Mouse (Mus musculus): ENCODE measurements around the gene C2cd3. TPM values are rescaled to one million over a fixed set of nuclear protein-coding genes. Genes with fewer than 3 reads are reported as not detected.

The C2cd3 gene
- polyA plus RNA-seq, 1 experiment from 2014 or later, result 19.3 TPM

- no peak overlapping the region for H3K9ac ChIP-seq (ENCODE audit: low read length)
- ATAC-seq (ENCODE audit: insufficient number of reproducible peaks, insufficient read depth, low FRiP score, low read depth), result no peak
- no peaks in the 10 kb centered on the region for H3K27me3 ChIP-seq (ENCODE audit: control insufficient read depth, insufficient read depth, low read length)
- peaks cover 51% of the 10 kb centered on the region for H3K36me3 ChIP-seq (ENCODE audit: control insufficient read depth, insufficient read depth, low read length)
- no peaks in the 10 kb centered on the region for H3K9me3 ChIP-seq (ENCODE audit: control insufficient read depth, low read length)
- H3K27ac ChIP-seq (replicated peaks in 1 of 2; ENCODE audit: control insufficient read depth in 1 of 2, insufficient read depth in 1 of 2, low read depth in 2 of 2, low read length in 2 of 2), result no peak overlapping the region
- no peaks in the 10 kb centered on the region for H3K4me1 ChIP-seq (ENCODE audit: control insufficient read depth in 2 of 2, insufficient read depth in 2 of 2, low read length in 2 of 2)
- H3K4me3 ChIP-seq (ENCODE audit: control insufficient read depth in 1 of 2, insufficient read depth in 1 of 2, low read depth in 1 of 2, low read length in 2 of 2), result no peak overlapping the region
- H3K4me2 ChIP-seq (ENCODE audit: low read length), result no peak overlapping the region
These were observed 9.1 kb downstream of the C2cd3 start for GRCm38 (mm10) chr7:100381161-100381560.

GRCm38 (mm10) chr7:100383207-100383606 is 11.2 kb downstream of the C2cd3 start:
- no peaks in the 10 kb centered on the region for H3K27me3 ChIP-seq (ENCODE audit: control insufficient read depth, insufficient read depth, low read length)
- no peak overlapping the region for H3K27ac ChIP-seq (replicated peaks in 1 of 2; ENCODE audit: control insufficient read depth in 1 of 2, insufficient read depth in 1 of 2, low read depth in 2 of 2, low read length in 2 of 2)
- no peak overlapping the region for H3K9ac ChIP-seq (ENCODE audit: low read length)
- no peak overlapping the region for H3K4me3 ChIP-seq (ENCODE audit: control insufficient read depth in 1 of 2, insufficient read depth in 1 of 2, low read depth in 1 of 2, low read length in 2 of 2)
- ATAC-seq (ENCODE audit: insufficient number of reproducible peaks, insufficient read depth, low FRiP score, low read depth), result no peak
- no peak overlapping the region for H3K4me2 ChIP-seq (ENCODE audit: low read length)
- peaks cover 49% of the 10 kb centered on the region for H3K36me3 ChIP-seq (ENCODE audit: control insufficient read depth, insufficient read depth, low read length)
- no peaks in the 10 kb centered on the region for H3K4me1 ChIP-seq (ENCODE audit: control insufficient read depth in 2 of 2, insufficient read depth in 2 of 2, low read length in 2 of 2)
- WGBS, result 89% methylated on average over 2 of the region's 2 CpGs
- no peaks in the 10 kb centered on the region for H3K9me3 ChIP-seq (ENCODE audit: control insufficient read depth, low read length)

GRCm38 (mm10) chr7:100388174-100388573 is 16.1 kb downstream of the C2cd3 start:
- no peak overlapping the region for H3K4me2 ChIP-seq (ENCODE audit: low read length)
- H3K4me3 ChIP-seq (ENCODE audit: control insufficient read depth in 1 of 2, insufficient read depth in 1 of 2, low read depth in 1 of 2, low read length in 2 of 2), result no peak overlapping the region
- no peaks in the 10 kb centered on the region for H3K9me3 ChIP-seq (ENCODE audit: control insufficient read depth, low read length)
- no peak overlapping the region for H3K9ac ChIP-seq (ENCODE audit: low read length)
- H3K27me3 ChIP-seq (ENCODE audit: control insufficient read depth, insufficient read depth, low read length), result no peaks in the 10 kb centered on the region
- H3K4me1 ChIP-seq (ENCODE audit: control insufficient read depth in 2 of 2, insufficient read depth in 2 of 2, low read length in 2 of 2), result no peaks in the 10 kb centered on the region
- 93% methylated on average over 2 of the region's 2 CpGs for WGBS
- ATAC-seq (ENCODE audit: insufficient number of reproducible peaks, insufficient read depth, low FRiP score, low read depth), result no peak
- no peak overlapping the region for H3K27ac ChIP-seq (replicated peaks in 1 of 2; ENCODE audit: control insufficient read depth in 1 of 2, insufficient read depth in 1 of 2, low read depth in 2 of 2, low read length in 2 of 2)
- peaks cover 57% of the 10 kb centered on the region for H3K36me3 ChIP-seq (ENCODE audit: control insufficient read depth, insufficient read depth, low read length)

- Histone ChIP-seq H3K27ac (replicated peaks in 1 of 2; ENCODE audit: control insufficient read depth in 1 of 2, insufficient read depth in 1 of 2, low read depth in 2 of 2, low read length in 2 of 2) (no peak overlapping the region), H3K9me3 (ENCODE audit: control insufficient read depth, low read length) (no peaks in the 10 kb centered on the region), H3K4me1 (ENCODE audit: control insufficient read depth in 2 of 2, insufficient read depth in 2 of 2, low read length in 2 of 2) (no peaks in the 10 kb centered on the region), H3K4me2 (ENCODE audit: low read length) (no peak overlapping the region), H3K4me3 (ENCODE audit: control insufficient read depth in 1 of 2, insufficient read depth in 1 of 2, low read depth in 1 of 2, low read length in 2 of 2) (no peak overlapping the region), H3K27me3 (ENCODE audit: control insufficient read depth, insufficient read depth, low read length) (no peaks in the 10 kb centered on the region), H3K36me3 (ENCODE audit: control insufficient read depth, insufficient read depth, low read length) (peaks cover 72% of the 10 kb centered on the region), H3K9ac (ENCODE audit: low read length) (no peak overlapping the region)
- ATAC-seq (ENCODE audit: insufficient number of reproducible peaks, insufficient read depth, low FRiP score, low read depth), result no peak
- 85% methylated on average over 8 of the region's 8 CpGs for WGBS
These were observed 18.1 kb downstream of the C2cd3 start for GRCm38 (mm10) chr7:100390166-100390565.

- H3K4me1 ChIP-seq (ENCODE audit: control insufficient read depth in 2 of 2, insufficient read depth in 2 of 2, low read length in 2 of 2), result no peaks in the 10 kb centered on the region
- 79% methylated on average over 2 of the region's 2 CpGs for WGBS
- no peak overlapping the region for H3K27ac ChIP-seq (replicated peaks in 1 of 2; ENCODE audit: control insufficient read depth in 1 of 2, insufficient read depth in 1 of 2, low read depth in 2 of 2, low read length in 2 of 2)
- ATAC-seq (ENCODE audit: insufficient number of reproducible peaks, insufficient read depth, low FRiP score, low read depth), result no peak
- no peak overlapping the region for H3K9ac ChIP-seq (ENCODE audit: low read length)
- no peak overlapping the region for H3K4me2 ChIP-seq (ENCODE audit: low read length)
- no peaks in the 10 kb centered on the region for H3K27me3 ChIP-seq (ENCODE audit: control insufficient read depth, insufficient read depth, low read length)
- H3K9me3 ChIP-seq (ENCODE audit: control insufficient read depth, low read length), result no peaks in the 10 kb centered on the region
- H3K36me3 ChIP-seq (ENCODE audit: control insufficient read depth, insufficient read depth, low read length), result peaks cover 84% of the 10 kb centered on the region
- no peak overlapping the region for H3K4me3 ChIP-seq (ENCODE audit: control insufficient read depth in 1 of 2, insufficient read depth in 1 of 2, low read depth in 1 of 2, low read length in 2 of 2)
These were observed 20.2 kb downstream of the C2cd3 start for GRCm38 (mm10) chr7:100392265-100392664.

GRCm38 (mm10) chr7:100399231-100399913 is 27.3 kb downstream of the C2cd3 start:
- Histone ChIP-seq H3K4me2 (ENCODE audit: low read length) (no peak overlapping the region), H3K9me3 (ENCODE audit: control insufficient read depth, low read length) (no peaks in the 10 kb centered on the region), H3K36me3 (ENCODE audit: control insufficient read depth, insufficient read depth, low read length) (peaks cover 61% of the 10 kb centered on the region), H3K4me3 (ENCODE audit: control insufficient read depth in 1 of 2, insufficient read depth in 1 of 2, low read depth in 1 of 2, low read length in 2 of 2) (no peak overlapping the region), H3K9ac (ENCODE audit: low read length) (no peak overlapping the region), H3K27me3 (ENCODE audit: control insufficient read depth, insufficient read depth, low read length) (no peaks in the 10 kb centered on the region), H3K4me1 (ENCODE audit: control insufficient read depth in 2 of 2, insufficient read depth in 2 of 2, low read length in 2 of 2) (peaks cover 0 to 8% of the 10 kb centered on the region in 2 experiments; a peak in 2 of 4 replicates), H3K27ac (replicated peaks in 1 of 2; ENCODE audit: control insufficient read depth in 1 of 2, insufficient read depth in 1 of 2, low read depth in 2 of 2, low read length in 2 of 2) (peak overlapping the region in 1 of 2 experiments; percentile 44; a peak in 2 of 4 replicates)
- ATAC-seq (ENCODE audit: insufficient number of reproducible peaks, insufficient read depth, low FRiP score, low read depth), result no peak
- 33% methylated on average over 8 of the region's 8 CpGs for WGBS

- H3K9me3 ChIP-seq (ENCODE audit: control insufficient read depth, low read length), result no peaks in the 10 kb centered on the region
- H3K4me2 ChIP-seq (ENCODE audit: low read length), result no peak overlapping the region
- H3K36me3 ChIP-seq (ENCODE audit: control insufficient read depth, insufficient read depth, low read length), result peaks cover 58% of the 10 kb centered on the region
- peaks cover 0 to 8% of the 10 kb centered on the region in 2 experiments; a peak in 2 of 4 replicates for H3K4me1 ChIP-seq (ENCODE audit: control insufficient read depth in 2 of 2, insufficient read depth in 2 of 2, low read length in 2 of 2)
- no peak overlapping the region for H3K9ac ChIP-seq (ENCODE audit: low read length)
- H3K27ac ChIP-seq (replicated peaks in 1 of 2; ENCODE audit: control insufficient read depth in 1 of 2, insufficient read depth in 1 of 2, low read depth in 2 of 2, low read length in 2 of 2), result no peak overlapping the region
- ATAC-seq (ENCODE audit: insufficient number of reproducible peaks, insufficient read depth, low FRiP score, low read depth), result no peak
- no peaks in the 10 kb centered on the region for H3K27me3 ChIP-seq (ENCODE audit: control insufficient read depth, insufficient read depth, low read length)
- 66% methylated on average over 4 of the region's 4 CpGs for WGBS
- H3K4me3 ChIP-seq (ENCODE audit: control insufficient read depth in 1 of 2, insufficient read depth in 1 of 2, low read depth in 1 of 2, low read length in 2 of 2), result no peak overlapping the region
These were observed 29.0 kb downstream of the C2cd3 start for GRCm38 (mm10) chr7:100400899-100401539.

Measured in heart, embryonic 14.5 days (tissue).